In genomic region chr12:111851235-111851634, GRCm38 (mm10) we compare ENCODE assay signal across 11 mouse cellular contexts. TPM values are rescaled to one million over a fixed set of nuclear protein-coding genes. Genes with fewer than 3 reads are reported as not detected.
DNase-seq lines count a peak whose midpoint lies in the region; ATAC-seq and TF ChIP-seq lines count a peak whose summit lies in the region.
"Had no signal": no experiment of that assay in that cellular context is flagged by ENCODE, and none has a peak within 500 bp of the region (broad histone marks: within the 10 kb centered on the region; RNA-seq: fewer than 3 reads in every experiment).

No protein-coding gene starts in this region.

- H3K27ac ChIP-seq in hindbrain, postnatal 0 days = no peak overlapping the region
- H3K27ac ChIP-seq in hindbrain, embryonic 16.5 days (ENCODE audit: low read depth, low read length) = no peak overlapping the region
- H3K27ac ChIP-seq in forebrain, embryonic 13.5 days = no peak overlapping the region
- H3K27ac ChIP-seq: liver, embryonic 12.5 days; midbrain, embryonic 12.5 days had no signal

- no peak overlapping the region for H3K9ac ChIP-seq in hindbrain, postnatal 0 days (replicated peaks; ENCODE audit: low read length)
- no peak overlapping the region for H3K9ac ChIP-seq in hindbrain, embryonic 16.5 days (ENCODE audit: low read depth, low read length)
- no peak overlapping the region for H3K9ac ChIP-seq in forebrain, embryonic 13.5 days
- H3K9ac ChIP-seq: heart, embryonic 12.5 days; liver, embryonic 12.5 days; midbrain, embryonic 12.5 days had no signal

- TF ChIP-seq CTCF in hindbrain, postnatal 0 days (IDR thresholded peaks at IDR 0.05; ENCODE audit: low read depth) = peak; percentile 54
- peak; percentile 22; the same call in 1 of the 2 replicates for TF ChIP-seq CTCF in brain, embryonic 14.5 days (IDR thresholded peaks at IDR 0.05; ENCODE audit: borderline replicate concordance, extremely low read depth, insufficient read depth, insufficient read length)

- no peak for TF ChIP-seq POLR2A in brain, embryonic 14.5 days (IDR thresholded peaks at IDR 0.05; ENCODE audit: borderline replicate concordance, extremely low read depth, insufficient read depth, insufficient read length, poor library complexity, severe bottlenecking)

- ATAC-seq in hindbrain, postnatal 0 days = no peak
- no peak for ATAC-seq in hindbrain, embryonic 16.5 days
- no peak for ATAC-seq in forebrain, embryonic 13.5 days
- ATAC-seq: liver, embryonic 12.5 days had no signal

- H3K36me3 ChIP-seq in hindbrain, postnatal 0 days (ENCODE audit: insufficient read depth, low read length) = no peaks in the 10 kb centered on the region
- H3K36me3 ChIP-seq in hindbrain, embryonic 16.5 days (ENCODE audit: control insufficient read depth, insufficient read depth, low read length) = no peaks in the 10 kb centered on the region
- no peaks in the 10 kb centered on the region for H3K36me3 ChIP-seq in forebrain, embryonic 13.5 days (ENCODE audit: poor library complexity, severe bottlenecking)
- H3K36me3 ChIP-seq: midbrain, embryonic 12.5 days had no signal

- DNase-seq in hindbrain, postnatal 0 days (ENCODE audit: low spot score) = no peak
- peak; percentile 20 for DNase-seq in thymus, postnatal 0 days (ENCODE audit: low spot score)
- DNase-seq in thymus, postnatal 36 days = no peak
- peak; percentile 12 for DNase-seq in brain, embryonic 14.5 days (ENCODE audit: low read depth)
- no peak for DNase-seq in right cerebral cortex, adult 18-20 months
- no peak for DNase-seq in Muller cell, postnatal 12 days (ENCODE audit: inconsistent ontology term)

- H3K4me3 ChIP-seq in hindbrain, postnatal 0 days (ENCODE audit: low read length) = no peak overlapping the region
- no peak overlapping the region for H3K4me3 ChIP-seq in hindbrain, embryonic 16.5 days (ENCODE audit: low read length)
- H3K4me3 ChIP-seq in forebrain, embryonic 13.5 days = no peak overlapping the region
- H3K4me3 ChIP-seq: heart, embryonic 12.5 days; liver, embryonic 12.5 days; midbrain, embryonic 12.5 days had no signal

- WGBS in hindbrain, postnatal 0 days = 66% methylated on average over 2 of the region's 2 CpGs
- 53% methylated on average over 2 of the region's 2 CpGs for WGBS in hindbrain, embryonic 16.5 days
- 61% methylated on average over 2 of the region's 2 CpGs for WGBS in forebrain, embryonic 13.5 days

- no peaks in the 10 kb centered on the region for H3K9me3 ChIP-seq in hindbrain, postnatal 0 days (ENCODE audit: low read length)
- H3K9me3 ChIP-seq in hindbrain, embryonic 16.5 days (ENCODE audit: control insufficient read depth, low read length) = no peaks in the 10 kb centered on the region
- no peaks in the 10 kb centered on the region for H3K9me3 ChIP-seq in forebrain, embryonic 13.5 days (replicated peaks)
- H3K9me3 ChIP-seq: heart, embryonic 12.5 days; liver, embryonic 12.5 days; midbrain, embryonic 12.5 days had no signal

- H3K4me2 ChIP-seq in hindbrain, postnatal 0 days (ENCODE audit: low read depth, low read length) = no peak overlapping the region
- H3K4me2 ChIP-seq in hindbrain, embryonic 16.5 days (ENCODE audit: low read length) = no peak overlapping the region
- no peak overlapping the region for H3K4me2 ChIP-seq in forebrain, embryonic 13.5 days
- H3K4me2 ChIP-seq: heart, embryonic 12.5 days; liver, embryonic 12.5 days; midbrain, embryonic 12.5 days had no signal

- no peaks in the 10 kb centered on the region for H3K27me3 ChIP-seq in hindbrain, postnatal 0 days (ENCODE audit: insufficient read depth, low read length)
- H3K27me3 ChIP-seq in hindbrain, embryonic 16.5 days (replicated peaks; ENCODE audit: control insufficient read depth, insufficient read depth, low read length) = no peaks in the 10 kb centered on the region
- H3K27me3 ChIP-seq in forebrain, embryonic 13.5 days = no peaks in the 10 kb centered on the region
- H3K27me3 ChIP-seq: heart, embryonic 12.5 days; liver, embryonic 12.5 days; midbrain, embryonic 12.5 days had no signal

- H3K4me1 ChIP-seq in hindbrain, postnatal 0 days (ENCODE audit: insufficient read depth, low read length) = no peaks in the 10 kb centered on the region
- no peaks in the 10 kb centered on the region for H3K4me1 ChIP-seq in hindbrain, embryonic 16.5 days (ENCODE audit: control insufficient read depth, insufficient read depth, low read depth, low read length)
- no peaks in the 10 kb centered on the region for H3K4me1 ChIP-seq in forebrain, embryonic 13.5 days
- H3K4me1 ChIP-seq: midbrain, embryonic 12.5 days had no signal

RNA-seq across cellular contexts. Expression of gene Zfyve21, which starts 37.3 kb away (rescaled TPM):
- 43.4 and 44.3 TPM in 2 replicates for total RNA-seq in hindbrain, postnatal 0 days (2014; rRNA removed)
- polyA plus RNA-seq in hindbrain, postnatal 0 days (2015; fragmentation: Nextera tagmentation; extraction: Ambion mirVana) = 44.8 and 48.3 TPM in 2 replicates
- 44.7 and 46.9 TPM in 2 replicates for polyA plus RNA-seq in hindbrain, embryonic 16.5 days (2015; fragmentation: Nextera tagmentation; extraction: Ambion mirVana)
- 73.7 and 76.6 TPM in 2 replicates for polyA plus RNA-seq in thymus, postnatal 0 days (2015; fragmentation: Nextera tagmentation; extraction: Ambion mirVana)
- polyA plus RNA-seq in brain, embryonic 14.5 days (2012; rRNA removed) = 27.9 and 39.7 TPM in 2 replicates
- polyA plus RNA-seq in forebrain, embryonic 13.5 days (2015; fragmentation: Nextera tagmentation; extraction: Ambion mirVana) = 42.4 and 45.6 TPM in 2 replicates

RNA-seq across cellular contexts. Expression of gene Xrcc3, which starts 37.6 kb away (rescaled TPM):
- 16.8 and 17.4 TPM in 2 replicates for total RNA-seq in hindbrain, postnatal 0 days (2014; rRNA removed)
- polyA plus RNA-seq in hindbrain, postnatal 0 days (2015; fragmentation: Nextera tagmentation; extraction: Ambion mirVana) = 2.6 and 2.7 TPM in 2 replicates
- 3.3 and 4.2 TPM in 2 replicates for polyA plus RNA-seq in hindbrain, embryonic 16.5 days (2015; fragmentation: Nextera tagmentation; extraction: Ambion mirVana)
- polyA plus RNA-seq in thymus, postnatal 0 days (2015; fragmentation: Nextera tagmentation; extraction: Ambion mirVana) = 5.0 and 5.7 TPM in 2 replicates
- 7.6 and 9.3 TPM in 2 replicates for polyA plus RNA-seq in brain, embryonic 14.5 days (2012; rRNA removed)
- 5.5 and 6.6 TPM in 2 replicates for polyA plus RNA-seq in forebrain, embryonic 13.5 days (2015; fragmentation: Nextera tagmentation; extraction: Ambion mirVana)

RNA-seq across cellular contexts. Expression of gene Ppp1r13b, which starts 56.7 kb away (rescaled TPM):
- total RNA-seq in hindbrain, postnatal 0 days (2014; rRNA removed) = 54.5 and 57.4 TPM in 2 replicates
- polyA plus RNA-seq in hindbrain, postnatal 0 days (2015; fragmentation: Nextera tagmentation; extraction: Ambion mirVana) = 31.6 and 36.5 TPM in 2 replicates
- polyA plus RNA-seq in hindbrain, embryonic 16.5 days (2015; fragmentation: Nextera tagmentation; extraction: Ambion mirVana) = 17.9 and 36.4 TPM in 2 replicates
- 17.0 and 18.3 TPM in 2 replicates for polyA plus RNA-seq in thymus, postnatal 0 days (2015; fragmentation: Nextera tagmentation; extraction: Ambion mirVana)
- 19.4 and 35.7 TPM in 2 replicates for polyA plus RNA-seq in brain, embryonic 14.5 days (2012; rRNA removed)
- 9.3 TPM in 2 replicates for polyA plus RNA-seq in forebrain, embryonic 13.5 days (2015; fragmentation: Nextera tagmentation; extraction: Ambion mirVana)

Comparison
In these comparisons a context has a peak if more than half of its experiments do, and no peak if none do; other contexts are left out.
1. DNase-seq: peak in thymus, postnatal 0 days (single experiment) and brain, embryonic 14.5 days (single experiment); none in hindbrain, postnatal 0 days (single experiment), thymus, postnatal 36 days (0 of 2), right cerebral cortex, adult 18-20 months (single experiment) and Muller cell, postnatal 12 days (single experiment).